Mouse (Mus musculus) liver, embryonic 15.5 days (tissue): ENCODE data around the gene Mrln. TPM values are rescaled to one million over a fixed set of nuclear protein-coding genes. Genes with fewer than 3 reads are reported as not detected.

Source experiments
- ATAC-seq: fragments of 200-750 bp; cut with Nextera tagmentation; 2 replicates; pipeline ENCODE4 v1.8.0; 2017; ENCODE audit warnings: moderate number of reproducible peaks, mild to moderate bottlenecking, moderate library complexity; ENCODE audit not compliant: insufficient read depth
- H3K27ac ChIP-seq: fragments of 300-500 bp; sonication (generic); replicated peaks from 2 replicates; pipeline ENCODE4 v1.5.1; 2015; ENCODE audit warnings: mild to moderate bottlenecking, inconsistent platforms
- H3K27me3 ChIP-seq: fragments of 300-500 bp; sonication (generic); 2 replicates; pipeline ENCODE4 v1.6.1; 2015; ENCODE audit warnings: mild to moderate bottlenecking, inconsistent platforms
- H3K36me3 ChIP-seq: fragments of 300-500 bp; sonication (generic); replicated peaks from 2 replicates; pipeline ENCODE4 v1.6.1; 2015; ENCODE audit warnings: moderate library complexity, mild to moderate bottlenecking, inconsistent platforms
- H3K4me1 ChIP-seq: fragments of 300-500 bp; sonication (generic); replicated peaks from 2 replicates; pipeline ENCODE4 v1.6.1; 2015; ENCODE audit warnings: inconsistent platforms
- H3K4me2 ChIP-seq: fragments of 300-500 bp; sonication (generic); 2 replicates; pipeline ENCODE4 v1.6.1; 2015; ENCODE audit warnings: moderate library complexity, mild to moderate bottlenecking, inconsistent platforms
- H3K4me3 ChIP-seq: fragments of 300-500 bp; sonication (generic); replicated peaks from 2 replicates; pipeline ENCODE4 v1.5.1; 2015; ENCODE audit warnings: mild to moderate bottlenecking, inconsistent platforms
- H3K9ac ChIP-seq: fragments of 300-500 bp; sonication (generic); 2 replicates; pipeline ENCODE4 v1.6.1; 2015; ENCODE audit warnings: moderate library complexity, mild to moderate bottlenecking, inconsistent platforms
- H3K9me3 ChIP-seq: fragments of 300-500 bp; sonication (generic); replicated peaks from 2 replicates; pipeline ENCODE4 v1.6.1; 2016; ENCODE audit warnings: inconsistent platforms
- WGBS: fragments of 180-500 bp; shearing (Covaris S2); methylation state at CpG from one replicate; pipeline ENCODE4 v1.1.7; 2015; ENCODE audit warnings: mixed read lengths; ENCODE audit not compliant: insufficient replicate concordance; 5-methylcytosine and 5-hydroxymethylcytosine counted together
- polyA plus RNA-seq: library from polyadenylated mRNA; unstranded; fragments of >200 nt; fragmentation: Nextera tagmentation; extraction: Ambion mirVana; gene quantifications from 2 replicates; pipeline ENCODE4 v1.2.1, GENCODE M21; 2015

Mrln gene
- polyA plus RNA-seq, 1 experiment from 2014 or later: 1.2 TPM

DNA sequence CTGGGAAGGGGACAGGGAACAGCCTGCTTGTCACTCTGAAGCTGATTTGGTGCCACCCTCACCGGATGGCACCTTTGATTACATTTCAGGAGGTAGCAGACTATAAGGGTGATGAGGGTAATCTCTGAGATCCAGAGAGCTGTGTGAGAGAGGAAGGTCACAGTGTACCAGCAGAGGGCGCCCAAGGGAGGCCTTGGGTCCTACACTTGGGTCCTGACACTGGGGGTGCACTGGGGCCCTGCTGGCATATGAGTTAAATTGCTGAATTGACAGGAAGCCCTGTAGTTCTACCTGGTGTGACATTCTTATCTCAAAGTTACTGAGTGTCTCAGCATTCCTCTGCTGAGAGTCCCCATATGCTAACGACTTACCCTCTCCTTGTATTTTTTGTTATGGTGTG lies 31.1 kb upstream of the Mrln start:
- 38% methylated on average over 3 of the region's 3 CpGs for WGBS
- no peak overlapping the region for H3K27ac ChIP-seq
- no peak overlapping the region for H3K9ac ChIP-seq
- H3K4me2 ChIP-seq: no peak overlapping the region
- H3K27me3 ChIP-seq: no peaks in the 10 kb centered on the region
- H3K4me3 ChIP-seq: no peak overlapping the region
- peak; percentile 42; the same call in 1 of the 2 replicates for ATAC-seq
- H3K9me3 ChIP-seq: no peaks in the 10 kb centered on the region
- H3K4me1 ChIP-seq: 0 out of 2 replicates have a peak, but pooled peaks cover 2% of the 10 kb centered on the region
- H3K36me3 ChIP-seq: peaks cover 79% of the 10 kb centered on the region

GRCm38 (mm10) chr10:70174494-70175190 lies 29.8 kb upstream of the Mrln start:
- Histone ChIP-seq H3K27ac (no peak overlapping the region), H3K9ac (no peak overlapping the region), H3K4me2 (no peak overlapping the region), H3K4me3 (no peak overlapping the region), H3K4me1 (no peaks in the 10 kb centered on the region), H3K36me3 (peaks cover 72% of the 10 kb centered on the region), H3K9me3 (no peaks in the 10 kb centered on the region), H3K27me3 (no peaks in the 10 kb centered on the region)
- WGBS: 80% methylated on average over 16 of the region's 16 CpGs
- no peak for ATAC-seq

- Histone ChIP-seq H3K4me1 (peaks cover 14% of the 10 kb centered on the region; the same call in 1 of the 2 replicates), H3K27me3 (no peaks in the 10 kb centered on the region), H3K9me3 (no peaks in the 10 kb centered on the region), H3K36me3 (peaks cover 51% of the 10 kb centered on the region), H3K9ac (no peak overlapping the region), H3K4me3 (no peak overlapping the region), H3K4me2 (no peak overlapping the region), H3K27ac (no peak overlapping the region)
- ATAC-seq: no peak
- WGBS: 21% methylated on average over 9 of the region's 9 CpGs
These were observed 23.7 kb upstream of the Mrln start for GRCm38 (mm10) chr10:70180727-70181126.

DNA sequence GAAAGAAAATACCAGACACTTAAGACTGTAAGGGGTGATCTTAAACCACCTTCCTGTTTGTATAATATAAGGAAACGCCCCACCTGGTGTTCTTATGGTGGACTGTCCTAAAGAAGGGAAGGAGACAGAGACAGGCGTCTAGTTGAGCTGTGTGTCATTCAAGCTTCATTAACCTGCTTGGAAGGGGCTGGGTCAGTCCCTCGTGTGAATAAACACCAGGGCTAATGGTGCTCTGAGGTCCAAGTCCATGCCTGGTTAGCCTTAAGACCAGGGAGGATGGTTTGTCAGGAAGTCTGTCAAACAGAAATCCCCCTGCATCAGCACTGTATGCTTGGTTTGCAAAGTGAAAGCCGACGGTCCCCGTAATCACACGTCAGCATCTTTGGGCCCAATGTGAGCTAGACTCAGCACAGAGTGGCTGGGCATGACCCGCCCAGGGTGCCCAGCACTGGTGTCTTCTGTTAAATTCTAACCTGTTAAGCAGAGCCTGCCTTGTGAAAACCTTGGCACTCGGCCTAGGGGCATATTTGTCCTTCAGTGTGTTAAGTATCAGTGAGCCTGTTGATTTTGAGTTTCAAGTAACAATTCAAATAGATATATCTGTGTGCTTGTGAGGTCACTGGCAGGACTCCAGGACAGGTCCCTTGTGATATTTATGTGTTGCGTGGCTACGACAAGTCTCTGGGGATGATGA lies 23.0 kb upstream of the Mrln start:
- no peak overlapping the region for H3K9ac ChIP-seq
- ATAC-seq: 0 out of 2 replicates have a peak, but pooled peaks have one; percentile 37
- H3K9me3 ChIP-seq: no peaks in the 10 kb centered on the region
- H3K4me2 ChIP-seq: no peak overlapping the region
- peaks cover 47% of the 10 kb centered on the region for H3K36me3 ChIP-seq
- no peaks in the 10 kb centered on the region for H3K27me3 ChIP-seq
- 53% methylated on average over 11 of the region's 11 CpGs for WGBS
- no peak overlapping the region for H3K27ac ChIP-seq
- H3K4me3 ChIP-seq: no peak overlapping the region
- peaks cover 14% of the 10 kb centered on the region; the same call in 1 of the 2 replicates for H3K4me1 ChIP-seq

GRCm38 (mm10) chr10:70183210-70184080 lies 21.0 kb upstream of the Mrln start:
- H3K36me3 ChIP-seq: peaks cover 48% of the 10 kb centered on the region
- no peak for ATAC-seq

DNA sequence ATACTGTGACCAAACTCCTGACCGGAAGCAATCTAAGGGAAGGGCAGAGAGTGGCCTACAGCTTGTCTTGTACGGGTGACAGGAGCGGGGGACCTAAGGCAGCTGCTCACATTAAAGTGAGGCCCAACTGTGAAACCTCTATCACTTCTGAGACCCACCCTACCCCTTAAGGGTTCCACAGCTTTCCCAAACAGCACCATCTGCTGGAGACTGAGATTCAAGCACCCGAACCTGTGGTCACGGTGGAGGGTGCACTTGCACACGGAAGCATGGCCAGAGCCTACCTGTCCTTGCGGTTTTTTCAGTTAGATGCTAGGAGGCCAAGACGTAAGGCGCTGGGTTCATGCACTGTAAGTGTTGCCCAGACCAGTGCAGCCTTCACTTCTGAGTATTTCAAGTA lies 18.3 kb upstream of the Mrln start:
- 65% methylated on average over 9 of the region's 9 CpGs for WGBS
- no peaks in the 10 kb centered on the region for H3K9me3 ChIP-seq
- no peak overlapping the region for H3K9ac ChIP-seq
- peaks cover 62% of the 10 kb centered on the region for H3K36me3 ChIP-seq
- H3K27me3 ChIP-seq: no peaks in the 10 kb centered on the region
- no peak for ATAC-seq
- peaks cover 14% of the 10 kb centered on the region; the same call in 1 of the 2 replicates for H3K4me1 ChIP-seq
- no peak overlapping the region for H3K4me2 ChIP-seq
- H3K27ac ChIP-seq: no peak overlapping the region
- H3K4me3 ChIP-seq: no peak overlapping the region

More at GRCm38 (mm10) chr10:70183210-70184080, 21.0 kb upstream of the Mrln start:
- Histone ChIP-seq H3K4me1 (peaks cover 14% of the 10 kb centered on the region; the same call in 1 of the 2 replicates), H3K27me3 (no peaks in the 10 kb centered on the region), H3K27ac (no peak overlapping the region), H3K9me3 (no peaks in the 10 kb centered on the region), H3K4me3 (no peak overlapping the region), H3K9ac (no peak overlapping the region), H3K4me2 (no peak overlapping the region)
- 64% methylated on average over 15 of the region's 15 CpGs for WGBS

DNA sequence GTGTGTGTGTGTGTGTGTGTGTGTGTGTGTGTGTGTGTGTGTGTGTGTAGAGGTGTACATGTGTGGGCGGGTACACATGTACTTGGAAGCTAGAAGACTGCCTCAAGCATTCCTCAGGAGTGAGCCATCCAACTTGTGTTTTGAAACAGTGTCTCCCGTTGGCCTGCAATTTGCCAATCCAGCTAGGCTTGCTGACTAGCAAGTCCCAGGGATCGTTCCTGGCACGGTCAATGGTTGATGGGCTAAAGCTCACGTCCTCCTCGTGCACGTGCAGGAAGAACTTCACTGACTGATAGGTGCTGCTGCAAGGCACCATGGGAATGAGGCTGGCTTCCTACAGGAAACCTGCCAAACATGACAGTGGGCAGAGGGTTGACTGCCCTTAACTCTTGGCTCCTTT lies 17.9 kb upstream of the Mrln start:
- Histone ChIP-seq H3K4me3 (no peak overlapping the region), H3K4me2 (no peak overlapping the region), H3K4me1 (peaks cover 10% of the 10 kb centered on the region; the same call in 1 of the 2 replicates), H3K9ac (no peak overlapping the region), H3K27me3 (no peaks in the 10 kb centered on the region), H3K27ac (no peak overlapping the region), H3K9me3 (no peaks in the 10 kb centered on the region), H3K36me3 (peaks cover 66% of the 10 kb centered on the region)
- no peak for ATAC-seq
- 79% methylated on average over 7 of the region's 7 CpGs for WGBS

GRCm38 (mm10) chr10:70189864-70190263 lies 14.6 kb upstream of the Mrln start:
- Histone ChIP-seq H3K4me1 (no peaks in the 10 kb centered on the region), H3K4me3 (no peak overlapping the region), H3K9me3 (no peaks in the 10 kb centered on the region), H3K27me3 (no peaks in the 10 kb centered on the region), H3K9ac (no peak overlapping the region), H3K36me3 (peaks cover 66% of the 10 kb centered on the region), H3K27ac (no peak overlapping the region), H3K4me2 (no peak overlapping the region)
- ATAC-seq: no peak
- WGBS: 82% methylated on average over 13 of the region's 13 CpGs

- Histone ChIP-seq H3K4me2 (no peak overlapping the region), H3K9me3 (no peaks in the 10 kb centered on the region), H3K4me1 (peaks cover 13% of the 10 kb centered on the region), H3K4me3 (no peak overlapping the region), H3K27ac (no peak overlapping the region), H3K36me3 (peaks cover 33% of the 10 kb centered on the region), H3K9ac (no peak overlapping the region), H3K27me3 (no peaks in the 10 kb centered on the region)
- no peak for ATAC-seq
- 67% methylated on average over 9 of the region's 9 CpGs for WGBS
These were observed 10.2 kb upstream of the Mrln start for GRCm38 (mm10) chr10:70194283-70194682.

- ATAC-seq: peak; percentile 73
- H3K36me3 ChIP-seq: peaks cover 23% of the 10 kb centered on the region
- H3K27me3 ChIP-seq: no peaks in the 10 kb centered on the region
- H3K4me1 ChIP-seq: peaks cover 13% of the 10 kb centered on the region
- H3K4me3 ChIP-seq: no peak overlapping the region
- peak overlapping the region; percentile 35 for H3K4me2 ChIP-seq
- WGBS: 32% methylated on average over 7 of the region's 7 CpGs
- no peak overlapping the region for H3K9ac ChIP-seq
- peak overlapping the region; percentile 59 for H3K27ac ChIP-seq
- H3K9me3 ChIP-seq: no peaks in the 10 kb centered on the region
These were observed 9.2 kb upstream of the Mrln start for GRCm38 (mm10) chr10:70195279-70195678.

GRCm38 (mm10) chr10:70195786-70196185 lies 8.7 kb upstream of the Mrln start:
- peak; percentile 69; the same call in 1 of the 2 replicates for ATAC-seq
- WGBS: 34% methylated on average over 7 of the region's 7 CpGs
- Histone ChIP-seq H3K4me2 (peak overlapping the region; percentile 35), H3K36me3 (peaks cover 20% of the 10 kb centered on the region), H3K4me1 (peaks cover 13% of the 10 kb centered on the region), H3K4me3 (no peak overlapping the region), H3K27ac (peak overlapping the region; percentile 59; the same call in 1 of the 2 replicates), H3K27me3 (no peaks in the 10 kb centered on the region), H3K9me3 (no peaks in the 10 kb centered on the region), H3K9ac (no peak overlapping the region)
